Mouse (Mus musculus): ENCODE measurements around the gene Ncam2. TPM values are rescaled to one million over a fixed set of nuclear protein-coding genes. Genes with fewer than 3 reads are reported as not detected.

Ncam2 gene
- polyA plus RNA-seq (2012; rRNA removed), result 0.08 and 0.09 TPM in 2 replicates

GRCm38 (mm10) chr16:81200201-81201071 is at the start of gene Ncam2:
TSS of gene Ncam2 (plus strand) at chr16:81200697.
- DNase-seq (ENCODE audit: low spot score), result peak; percentile 37

GRCm38 (mm10) chr16:81170828-81171227 is 29.7 kb upstream of the Ncam2 start:
- no peak for DNase-seq (ENCODE audit: low spot score)

- DNase-seq (ENCODE audit: low spot score), result no peak
Measured at GRCm38 (mm10) chr16:81175302-81175943, 25.1 kb upstream of the Ncam2 start.

GRCm38 (mm10) chr16:81179801-81180200 is 20.7 kb upstream of the Ncam2 start:
- no peak for DNase-seq (ENCODE audit: low spot score)

- no peak for DNase-seq (ENCODE audit: low spot score)
Measured at GRCm38 (mm10) chr16:81187579-81188179, 12.8 kb upstream of the Ncam2 start.

GRCm38 (mm10) chr16:81191621-81192020 is 8.9 kb upstream of the Ncam2 start:
- DNase-seq (ENCODE audit: low spot score), result no peak

GRCm38 (mm10) chr16:81192607-81193006 is 7.9 kb upstream of the Ncam2 start:
- DNase-seq (ENCODE audit: low spot score), result no peak

- no peak for DNase-seq (ENCODE audit: low spot score)
Measured at GRCm38 (mm10) chr16:81199467-81199866, 1.0 kb upstream of the Ncam2 start.

- DNase-seq (ENCODE audit: low spot score), result no peak
Measured at GRCm38 (mm10) chr16:81201471-81201870, 974 bp downstream of the Ncam2 start.

GRCm38 (mm10) chr16:81201992-81202391 is 1.5 kb downstream of the Ncam2 start:
- DNase-seq (ENCODE audit: low spot score), result no peak

GRCm38 (mm10) chr16:81202721-81203161 is 2.2 kb downstream of the Ncam2 start:
- no peak for DNase-seq (ENCODE audit: low spot score)

- DNase-seq (ENCODE audit: low spot score), result no peak
Measured at GRCm38 (mm10) chr16:81204405-81205034, 4.0 kb downstream of the Ncam2 start.

GRCm38 (mm10) chr16:81221176-81221575 is 20.7 kb downstream of the Ncam2 start:
- no peak for DNase-seq (ENCODE audit: low spot score)

GRCm38 (mm10) chr16:81223841-81224240 is 23.3 kb downstream of the Ncam2 start:
- DNase-seq (ENCODE audit: low spot score), result no peak

- DNase-seq (ENCODE audit: low spot score), result no peak
Measured at GRCm38 (mm10) chr16:81224253-81224652, 23.8 kb downstream of the Ncam2 start.

GRCm38 (mm10) chr16:81254875-81255274 is 54.4 kb downstream of the Ncam2 start:
- DNase-seq (ENCODE audit: low spot score), result no peak

GRCm38 (mm10) chr16:81260429-81260828 is 59.9 kb downstream of the Ncam2 start:
- DNase-seq (ENCODE audit: low spot score), result no peak

- DNase-seq (ENCODE audit: low spot score), result no peak
Measured at GRCm38 (mm10) chr16:81273597-81274360, 73.3 kb downstream of the Ncam2 start.

GRCm38 (mm10) chr16:81284241-81284640 is 83.7 kb downstream of the Ncam2 start:
- DNase-seq (ENCODE audit: low spot score), result no peak

- no peak for DNase-seq (ENCODE audit: low spot score)
Measured at GRCm38 (mm10) chr16:81284859-81285837, 84.7 kb downstream of the Ncam2 start.

Data from urinary bladder, adult 2 months (tissue).